Mouse (Mus musculus) forebrain, embryonic 14.5 days (tissue): ENCODE measurements around the gene Zmat3. TPM values are rescaled to one million over a fixed set of nuclear protein-coding genes. Genes with fewer than 3 reads are reported as not detected.

Source experiments
- ATAC-seq: fragments of 200-750 bp; cut with Nextera tagmentation; 2 replicates; pipeline ENCODE4 v1.8.0; 2017; ENCODE audit warnings: mild to moderate bottlenecking, moderate library complexity
- DNase-seq: peaks from one replicate; pipeline ENCODE4 v3.0.0-alpha.2; 2015; ENCODE audit warnings: low spot score
- H3K27ac ChIP-seq: fragments of 300-500 bp; sonication (generic); 2 replicates; pipeline ENCODE4 v1.5.1; 2014; ENCODE audit warnings: low read depth, mild to moderate bottlenecking, control low read depth, low read length, moderate library complexity
- H3K27me3 ChIP-seq: fragments of 300-500 bp; sonication (generic); replicated peaks from 2 replicates; pipeline ENCODE4 v1.6.1; 2014; ENCODE audit warnings: low read length, control low read depth, mixed read lengths; ENCODE audit not compliant: control insufficient read depth, insufficient read depth
- H3K36me3 ChIP-seq: fragments of 300-500 bp; sonication (generic); 2 replicates; pipeline ENCODE4 v1.6.1; 2014; ENCODE audit warnings: low read length, control low read depth; ENCODE audit not compliant: control insufficient read depth, insufficient read depth
- H3K4me1 ChIP-seq: fragments of 300-500 bp; sonication (generic); 2 replicates; pipeline ENCODE4 v1.6.1; 2014; ENCODE audit warnings: antibody characterized with exemption, low read length, control low read depth; ENCODE audit not compliant: control insufficient read depth, insufficient read depth
- H3K4me2 ChIP-seq: fragments of 300-500 bp; sonication (generic); 2 replicates; pipeline ENCODE4 v1.6.1; 2014; ENCODE audit warnings: mild to moderate bottlenecking, control low read depth, low read length
- H3K4me3 ChIP-seq: fragments of 300-500 bp; sonication (generic); 2 replicates; pipeline ENCODE4 v1.5.1; 2014; ENCODE audit warnings: low read depth, low read length, control low read depth
- H3K9ac ChIP-seq: fragments of 300-500 bp; sonication (generic); 2 replicates; pipeline ENCODE4 v1.6.1; 2014; ENCODE audit warnings: mild to moderate bottlenecking, low read length, control low read depth, moderate library complexity
- H3K9me3 ChIP-seq: fragments of 300-500 bp; sonication (generic); replicated peaks from 2 replicates; pipeline ENCODE4 v1.6.1; 2016; ENCODE audit warnings: low read length, control low read depth, mixed read lengths; ENCODE audit not compliant: control insufficient read depth
- WGBS: fragments of 180-500 bp; shearing (Covaris S2); extraction: QIAGEN DNeasy Blood & Tissue Kit; methylation state at CpG from one replicate; pipeline ENCODE4 v1.1.7; 2014; 5-methylcytosine and 5-hydroxymethylcytosine counted together
- polyA plus RNA-seq: library from polyadenylated mRNA; unstranded; fragments of >200 nt; fragmentation: Nextera tagmentation; extraction: Ambion mirVana; gene quantifications from 2 replicates; pipeline ENCODE4 v1.2.1, GENCODE M21; 2014

Zmat3 gene
- polyA plus RNA-seq, 1 experiment from 2014 or later = 6.8 TPM

GRCm38 (mm10) chr3:32392841-32393240, 27.0 kb upstream of the Zmat3 start:
- WGBS = 92% methylated on average over 4 of the region's 4 CpGs
- Histone ChIP-seq H3K27ac (no peak overlapping the region), H3K4me2 (no peak overlapping the region), H3K9ac (no peak overlapping the region), H3K4me3 (no peak overlapping the region), H3K9me3 (no peaks in the 10 kb centered on the region), H3K27me3 (no peaks in the 10 kb centered on the region), H3K4me1 (peaks cover 5% of the 10 kb centered on the region; the same call in 1 of the 2 replicates), H3K36me3 (no peaks in the 10 kb centered on the region)
- DNase-seq (no peak), ATAC-seq (no peak)

GRCm38 (mm10) chr3:32381556-32381955, 15.7 kb upstream of the Zmat3 start:
- no peaks in the 10 kb centered on the region for H3K27me3 ChIP-seq
- H3K9ac ChIP-seq = no peak overlapping the region
- H3K27ac ChIP-seq = no peak overlapping the region
- no peak for ATAC-seq
- DNase-seq = no peak
- H3K36me3 ChIP-seq = no peaks in the 10 kb centered on the region
- 72% methylated on average over 3 of the region's 3 CpGs for WGBS
- H3K4me3 ChIP-seq = no peak overlapping the region
- H3K9me3 ChIP-seq = no peaks in the 10 kb centered on the region
- H3K4me2 ChIP-seq = no peak overlapping the region
- no peaks in the 10 kb centered on the region for H3K4me1 ChIP-seq

GRCm38 (mm10) chr3:32379891-32380290, 14.1 kb upstream of the Zmat3 start:
- Histone ChIP-seq H3K4me3 (no peak overlapping the region), H3K4me1 (no peaks in the 10 kb centered on the region), H3K27ac (no peak overlapping the region), H3K9ac (no peak overlapping the region), H3K36me3 (no peaks in the 10 kb centered on the region), H3K27me3 (no peaks in the 10 kb centered on the region), H3K9me3 (no peaks in the 10 kb centered on the region), H3K4me2 (no peak overlapping the region)
- no peak for ATAC-seq
- no peak for DNase-seq
- 39% methylated on average over 2 of the region's 2 CpGs for WGBS

GRCm38 (mm10) chr3:32373236-32373635, 7.4 kb upstream of the Zmat3 start:
- Histone ChIP-seq H3K4me3 (no peak overlapping the region), H3K4me1 (no peaks in the 10 kb centered on the region), H3K36me3 (no peaks in the 10 kb centered on the region), H3K9me3 (no peaks in the 10 kb centered on the region), H3K27ac (no peak overlapping the region), H3K27me3 (no peaks in the 10 kb centered on the region), H3K9ac (no peak overlapping the region), H3K4me2 (no peak overlapping the region)
- no peak for ATAC-seq
- 86% methylated on average over 6 of the region's 6 CpGs for WGBS
- no peak for DNase-seq

GRCm38 (mm10) chr3:32372470-32372869, 6.7 kb upstream of the Zmat3 start:
- ATAC-seq (no peak), DNase-seq (no peak)
- Histone ChIP-seq H3K27me3 (no peaks in the 10 kb centered on the region), H3K27ac (no peak overlapping the region), H3K4me3 (no peak overlapping the region), H3K9ac (no peak overlapping the region), H3K9me3 (no peaks in the 10 kb centered on the region), H3K36me3 (no peaks in the 10 kb centered on the region), H3K4me2 (no peak overlapping the region), H3K4me1 (no peaks in the 10 kb centered on the region)
- WGBS = 91% methylated on average over 8 of the region's 8 CpGs

GRCm38 (mm10) chr3:32371957-32372356, 6.1 kb upstream of the Zmat3 start:
- H3K4me3 ChIP-seq = no peak overlapping the region
- H3K4me1 ChIP-seq = no peaks in the 10 kb centered on the region
- no peak for DNase-seq
- H3K27ac ChIP-seq = no peak overlapping the region
- no peaks in the 10 kb centered on the region for H3K9me3 ChIP-seq
- H3K36me3 ChIP-seq = no peaks in the 10 kb centered on the region
- no peak overlapping the region for H3K4me2 ChIP-seq
- H3K27me3 ChIP-seq = no peaks in the 10 kb centered on the region
- WGBS = 72% methylated on average over 7 of the region's 7 CpGs
- no peak for ATAC-seq
- H3K9ac ChIP-seq = no peak overlapping the region

GRCm38 (mm10) chr3:32367516-32367915, 1.7 kb upstream of the Zmat3 start:
- Histone ChIP-seq H3K4me2 (no peak overlapping the region), H3K36me3 (no peaks in the 10 kb centered on the region), H3K9me3 (no peaks in the 10 kb centered on the region), H3K4me1 (peaks cover 7% of the 10 kb centered on the region), H3K4me3 (no peak overlapping the region), H3K9ac (no peak overlapping the region), H3K27ac (no peak overlapping the region), H3K27me3 (no peaks in the 10 kb centered on the region)
- ATAC-seq = no peak
- no peak for DNase-seq
- WGBS = 75% methylated on average over 1 of the region's 1 CpGs

- H3K9me3 ChIP-seq = no peaks in the 10 kb centered on the region
- peaks cover 9% of the 10 kb centered on the region for H3K4me1 ChIP-seq
- H3K4me2 ChIP-seq = peak overlapping the region; percentile 75
- H3K27me3 ChIP-seq = no peaks in the 10 kb centered on the region
- 46% methylated on average over 17 of the region's 17 CpGs for WGBS
- no peaks in the 10 kb centered on the region for H3K36me3 ChIP-seq
- H3K9ac ChIP-seq = peak overlapping the region; percentile 90
- no peak for DNase-seq
- no peak overlapping the region for H3K27ac ChIP-seq
- ATAC-seq = peak; percentile 33; the same call in 1 of the 2 replicates
- H3K4me3 ChIP-seq = peak overlapping the region; percentile 90
These were observed 476 bp upstream of the Zmat3 start for GRCm38 (mm10) chr3:32366246-32366734.

GRCm38 (mm10) chr3:32364841-32365545, 821 bp downstream of the Zmat3 start:
- H3K27ac ChIP-seq = peak overlapping the region; percentile 79
- H3K4me2 ChIP-seq = peak overlapping the region; percentile 75
- H3K27me3 ChIP-seq = no peaks in the 10 kb centered on the region
- DNase-seq (peak; percentile 73), ATAC-seq (peak; percentile 79)
- no peaks in the 10 kb centered on the region for H3K9me3 ChIP-seq
- H3K4me3 ChIP-seq = peak overlapping the region; percentile 90
- H3K9ac ChIP-seq = peak overlapping the region; percentile 90
- peaks cover 11% of the 10 kb centered on the region for H3K4me1 ChIP-seq
- WGBS = under 1% methylated on average over 54 of the region's 54 CpGs
- no peaks in the 10 kb centered on the region for H3K36me3 ChIP-seq
